Comparison of ENCODE assay signal across 9 mouse cellular contexts in the genomic region with DNA sequence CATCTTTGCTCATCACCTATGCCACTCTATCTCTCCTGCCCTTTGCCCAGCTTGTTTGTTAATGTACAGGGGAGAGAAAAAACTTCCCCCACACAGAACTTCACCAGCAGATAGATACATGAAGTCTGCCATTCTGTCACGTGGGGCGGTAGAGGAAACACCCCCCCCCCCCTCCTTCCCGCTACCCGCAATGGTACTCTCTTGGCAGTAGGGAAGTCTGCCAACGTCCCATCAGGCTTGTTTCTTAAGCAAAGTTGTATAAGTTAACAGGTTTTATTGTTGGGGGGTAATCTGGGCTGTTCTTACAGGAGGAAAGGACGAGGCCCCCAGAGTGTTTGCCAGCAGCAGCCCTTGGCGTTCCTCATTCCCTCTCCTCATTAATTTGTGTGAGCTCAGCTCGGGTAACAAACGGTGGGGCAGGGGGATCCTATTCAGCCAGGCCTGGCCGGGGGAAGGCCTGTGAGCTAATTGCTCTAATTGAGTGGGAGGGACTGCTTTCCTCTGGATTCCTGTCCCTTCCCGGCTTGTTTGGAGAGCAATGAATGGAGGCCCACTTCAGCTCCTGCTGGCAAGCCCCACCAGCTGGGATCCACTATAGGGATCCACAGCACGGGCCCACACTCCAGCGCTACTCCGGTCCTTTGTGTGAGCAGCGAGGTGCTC.
DNase-seq lines count a peak whose midpoint lies in the region; ATAC-seq lines count a peak whose summit lies in the region.
"Had no signal": no experiment of that assay in that cellular context is flagged by ENCODE, and none has a peak within 500 bp of the region (broad histone marks: within the 10 kb centered on the region; RNA-seq: fewer than 3 reads in every experiment).

No protein-coding gene starts in this region.

- 2% methylated on average over 15 of the region's 15 CpGs for WGBS in forebrain, embryonic 14.5 days
- 11% methylated on average over 15 of the region's 15 CpGs for WGBS in limb, embryonic 10.5 days

- no peaks in the 10 kb centered on the region for H3K27me3 ChIP-seq in forebrain, embryonic 14.5 days (replicated peaks; ENCODE audit: control insufficient read depth, insufficient read depth, low read length)
- H3K27me3 ChIP-seq in limb, embryonic 10.5 days (ENCODE audit: low read depth, poor library complexity, severe bottlenecking) = no peaks in the 10 kb centered on the region

- peak overlapping the region; percentile 46 for H3K9ac ChIP-seq in forebrain, embryonic 14.5 days (ENCODE audit: low read length)

- peak overlapping the region; percentile 38 for H3K4me2 ChIP-seq in forebrain, embryonic 14.5 days (ENCODE audit: low read length)

- H3K4me3 ChIP-seq in forebrain, embryonic 14.5 days (ENCODE audit: low read depth, low read length) = no peak overlapping the region
- peak overlapping the region; percentile 9; the same call in 1 of the 2 replicates for H3K4me3 ChIP-seq in limb, embryonic 10.5 days

- H3K4me1 ChIP-seq in forebrain, embryonic 14.5 days (ENCODE audit: control insufficient read depth, insufficient read depth, low read length) = peaks cover 45% of the 10 kb centered on the region
- H3K4me1 ChIP-seq in limb, embryonic 10.5 days = peaks cover 44% of the 10 kb centered on the region

- DNase-seq in ovary, postnatal 14 days (ENCODE audit: low spot score) = peak; percentile 7
- DNase-seq in ovary, adult 18-20 months (ENCODE audit: low spot score) = no peak
- DNase-seq in forebrain, embryonic 14.5 days (ENCODE audit: low spot score) = peak; percentile 96
- peak; percentile 71 for DNase-seq in limb, embryonic 10.5 days (ENCODE audit: low spot score)
- peak; percentile 89 for DNase-seq in retina, embryonic 14.5 days (ENCODE audit: low spot score)
- DNase-seq in yolk sac, embryonic 10.5 days (ENCODE audit: low spot score) = no peak
- no peak for DNase-seq in natural killer cell, adult 2 months (ENCODE audit: low spot score in 2 of 2)
- no peak for DNase-seq in cerebellum, adult 18-20 months

- no peaks in the 10 kb centered on the region for H3K9me3 ChIP-seq in forebrain, embryonic 14.5 days (replicated peaks; ENCODE audit: control insufficient read depth, low read length)
- H3K9me3 ChIP-seq in limb, embryonic 10.5 days (replicated peaks) = no peaks in the 10 kb centered on the region

- H3K27ac ChIP-seq in forebrain, embryonic 14.5 days (ENCODE audit: low read depth, low read length) = peak overlapping the region; percentile 94
- H3K27ac ChIP-seq in limb, embryonic 10.5 days = peak overlapping the region; percentile 81
- H3K27ac ChIP-seq: macrophage had no signal

- H3K36me3 ChIP-seq in forebrain, embryonic 14.5 days (ENCODE audit: control insufficient read depth, insufficient read depth, low read length) = no peaks in the 10 kb centered on the region
- no peaks in the 10 kb centered on the region for H3K36me3 ChIP-seq in limb, embryonic 10.5 days

- peak; percentile 91 for ATAC-seq in forebrain, embryonic 14.5 days

Comparison
In these comparisons a context has a peak if more than half of its experiments do, and no peak if none do; other contexts are left out.
1. DNase-seq: peak in ovary, postnatal 14 days (single experiment), forebrain, embryonic 14.5 days (single experiment), limb, embryonic 10.5 days (single experiment) and retina, embryonic 14.5 days (single experiment); none in ovary, adult 18-20 months (single experiment), yolk sac, embryonic 10.5 days (single experiment), natural killer cell, adult 2 months (0 of 2) and cerebellum, adult 18-20 months (0 of 2).